Mouse (Mus musculus): ENCODE measurements around the gene Bpifb9b. TPM values are rescaled to one million over a fixed set of nuclear protein-coding genes. Genes with fewer than 3 reads are reported as not detected.
A peak's percentile ranks its signal among the peaks of the same experiment; 100 is the strongest.
"Not testable (repeated sequence)": the region's sequence is repeated elsewhere in the genome, so short reads cannot be mapped to it uniquely, and the experiment has no call there.

The Bpifb9b gene
- polyA plus RNA-seq (2016; fragmentation: Nextera tagmentation; extraction: Ambion mirVana), result not detected in 2 replicates

DNA sequence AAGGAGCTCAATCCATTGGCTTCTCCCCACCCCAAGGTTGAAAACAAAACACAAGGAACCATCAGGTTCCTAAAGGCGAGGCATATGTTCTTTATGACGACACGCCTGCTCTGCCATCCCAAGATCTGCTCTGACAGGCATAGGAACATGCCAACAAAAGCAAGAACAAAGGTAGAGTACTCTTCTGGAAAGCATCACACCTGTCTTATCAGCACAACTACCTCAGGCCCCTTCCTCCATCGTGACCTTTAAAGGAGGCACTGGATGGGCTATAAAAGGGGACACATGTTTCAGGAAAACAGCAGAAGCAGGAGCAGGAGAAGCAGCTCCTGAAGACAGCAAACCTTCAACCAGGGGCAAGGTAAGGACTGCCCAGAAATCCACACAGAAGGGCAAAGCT, at the start of gene Bpifb9b:
TSS of gene Bpifb9b (plus strand) at position 301 of the 400 bp plus-strand sequence.
- 76% methylated on average over 4 of the region's 4 CpGs for WGBS
- not testable (repeated sequence) for DNase-seq (ENCODE audit: low spot score); H3K27me3 ChIP-seq (ENCODE audit: insufficient read depth, poor library complexity, severe bottlenecking)

GRCm38 (mm10) chr2:154257554-154257953, 49.5 kb upstream of the Bpifb9b start, which contains the start of gene Bpifb9a:
TSS of gene Bpifb9a (plus strand) at chr2:154257854.
- not testable (repeated sequence) for H3K4me3 ChIP-seq; H3K36me3 ChIP-seq; H3K9me3 ChIP-seq; H3K27ac ChIP-seq; H3K27me3 ChIP-seq (ENCODE audit: insufficient read depth, poor library complexity, severe bottlenecking); DNase-seq (ENCODE audit: low spot score); H3K4me1 ChIP-seq
- WGBS, result 79% methylated on average over 5 of the region's 5 CpGs

More for the DNA sequence above, at the start of gene Bpifb9b:
- not testable (repeated sequence) for H3K27ac ChIP-seq, H3K9me3 ChIP-seq, H3K4me1 ChIP-seq, H3K4me3 ChIP-seq, H3K36me3 ChIP-seq

- H3K4me3 ChIP-seq; H3K27ac ChIP-seq; H3K4me1 ChIP-seq; H3K36me3 ChIP-seq; DNase-seq (ENCODE audit: low spot score); H3K27me3 ChIP-seq (ENCODE audit: insufficient read depth, poor library complexity, severe bottlenecking); H3K9me3 ChIP-seq: not testable (repeated sequence)
- 51% methylated on average over 3 of the region's 3 CpGs for WGBS
These were observed 42.6 kb upstream of the Bpifb9b start for GRCm38 (mm10) chr2:154264397-154264796.

- H3K27me3 ChIP-seq (ENCODE audit: insufficient read depth, poor library complexity, severe bottlenecking); H3K4me1 ChIP-seq; H3K4me3 ChIP-seq; H3K9me3 ChIP-seq; DNase-seq (ENCODE audit: low spot score); H3K36me3 ChIP-seq; H3K27ac ChIP-seq: not testable (repeated sequence)
- WGBS, result 84% methylated on average over 3 of the region's 3 CpGs
These were observed 15.2 kb upstream of the Bpifb9b start for GRCm38 (mm10) chr2:154291866-154292265.

DNA sequence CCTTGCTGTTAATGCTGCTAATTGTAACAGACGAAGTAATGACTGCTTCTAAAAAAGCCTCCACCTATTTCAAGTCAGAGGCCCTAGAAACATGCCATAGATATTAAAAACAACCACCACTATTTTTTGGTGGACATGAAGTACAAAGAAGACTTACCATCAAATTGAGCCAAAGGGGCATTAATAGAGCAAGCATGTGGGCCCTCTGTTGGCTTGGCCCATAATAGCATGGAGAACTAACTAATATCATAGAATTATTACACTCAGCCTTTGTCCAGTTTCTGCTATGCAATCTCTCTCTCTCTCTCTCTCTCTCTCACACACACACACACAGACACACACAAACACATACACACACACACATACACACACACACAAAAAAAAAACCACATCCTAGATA, 14.2 kb upstream of the Bpifb9b start:
- H3K4me1 ChIP-seq, result no peaks in the 10 kb centered on the region
- DNase-seq (ENCODE audit: low spot score), result no peak
- no peaks in the 10 kb centered on the region for H3K27me3 ChIP-seq (ENCODE audit: insufficient read depth, poor library complexity, severe bottlenecking)
- no peak overlapping the region for H3K4me3 ChIP-seq
- H3K9me3 ChIP-seq, result no peaks in the 10 kb centered on the region
- no peaks in the 10 kb centered on the region for H3K36me3 ChIP-seq
- no peak overlapping the region for H3K27ac ChIP-seq
- 67% methylated on average over 1 of the region's 1 CpGs for WGBS

- 1% methylated on average over 10 of the region's 10 CpGs for WGBS
- H3K27me3 ChIP-seq (ENCODE audit: insufficient read depth, poor library complexity, severe bottlenecking); H3K36me3 ChIP-seq; H3K9me3 ChIP-seq; H3K4me3 ChIP-seq; DNase-seq (ENCODE audit: low spot score); H3K4me1 ChIP-seq; H3K27ac ChIP-seq: not testable (repeated sequence)
These were observed 12.3 kb upstream of the Bpifb9b start for GRCm38 (mm10) chr2:154294746-154295145.

DNA sequence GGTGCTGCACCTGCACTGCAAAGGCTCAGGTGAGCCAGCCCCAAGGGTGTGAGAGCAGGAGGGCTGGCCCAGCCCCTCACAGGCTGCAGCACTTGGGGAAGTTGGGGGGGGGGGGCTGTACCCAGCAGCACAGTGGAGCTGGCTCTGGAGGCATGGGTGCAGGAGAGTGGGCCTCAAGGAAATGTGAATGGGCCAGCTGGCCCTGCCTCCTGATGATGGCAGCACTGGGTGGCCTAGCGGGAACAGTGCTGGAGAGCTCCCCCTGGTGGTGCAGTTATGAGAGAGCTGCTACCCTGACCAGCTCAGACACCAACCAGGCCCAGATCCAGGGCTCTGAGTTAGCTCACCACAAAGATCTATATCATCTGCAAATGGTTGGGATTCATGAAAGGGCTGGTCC, 6.5 kb upstream of the Bpifb9b start:
- Histone ChIP-seq H3K9me3 (no peaks in the 10 kb centered on the region), H3K27ac (no peak overlapping the region), H3K4me1 (peaks cover 8% of the 10 kb centered on the region; the same call in 1 of the 2 replicates), H3K4me3 (no peak overlapping the region), H3K36me3 (no peaks in the 10 kb centered on the region), H3K27me3 (ENCODE audit: insufficient read depth, poor library complexity, severe bottlenecking) (no peaks in the 10 kb centered on the region)
- DNase-seq (ENCODE audit: low spot score), result peak; percentile 81
- 6% methylated on average over 1 of the region's 1 CpGs for WGBS

DNA sequence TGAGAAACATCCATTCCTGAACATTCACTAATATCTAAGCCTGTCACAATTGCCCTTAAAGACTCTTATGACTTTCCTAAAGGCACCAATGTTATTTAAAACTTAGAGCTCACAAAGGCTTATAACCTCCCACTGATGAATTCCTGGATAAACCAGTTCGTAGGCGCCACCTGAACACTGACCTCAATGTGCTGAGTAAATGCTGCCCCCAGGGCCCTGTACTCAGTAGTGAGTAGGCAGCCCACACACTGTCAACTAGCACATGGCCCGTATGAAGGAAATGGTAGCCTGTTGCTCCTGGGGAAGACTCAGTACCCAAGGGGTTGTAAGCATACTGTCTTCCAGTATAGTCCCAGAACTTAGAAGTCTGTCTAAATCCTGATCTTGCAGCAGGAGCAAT, 5.3 kb upstream of the Bpifb9b start:
- no peak for DNase-seq (ENCODE audit: low spot score)
- Histone ChIP-seq H3K4me1 (peaks cover 8% of the 10 kb centered on the region; the same call in 1 of the 2 replicates), H3K27me3 (ENCODE audit: insufficient read depth, poor library complexity, severe bottlenecking) (no peaks in the 10 kb centered on the region), H3K27ac (no peak overlapping the region), H3K36me3 (no peaks in the 10 kb centered on the region), H3K4me3 (no peak overlapping the region), H3K9me3 (no peaks in the 10 kb centered on the region)
- WGBS, result 83% methylated on average over 3 of the region's 3 CpGs

GRCm38 (mm10) chr2:154304604-154305003, 2.4 kb upstream of the Bpifb9b start:
- H3K9me3 ChIP-seq; H3K4me1 ChIP-seq; H3K27ac ChIP-seq; DNase-seq (ENCODE audit: low spot score); H3K36me3 ChIP-seq; H3K27me3 ChIP-seq (ENCODE audit: insufficient read depth, poor library complexity, severe bottlenecking); H3K4me3 ChIP-seq: not testable (repeated sequence)
- 80% methylated on average over 1 of the region's 3 CpGs for WGBS

GRCm38 (mm10) chr2:154313771-154314170, 6.7 kb downstream of the Bpifb9b start:
- not testable (repeated sequence) for H3K27ac ChIP-seq; DNase-seq (ENCODE audit: low spot score)
- 72% methylated on average over 5 of the region's 5 CpGs for WGBS

DNA sequence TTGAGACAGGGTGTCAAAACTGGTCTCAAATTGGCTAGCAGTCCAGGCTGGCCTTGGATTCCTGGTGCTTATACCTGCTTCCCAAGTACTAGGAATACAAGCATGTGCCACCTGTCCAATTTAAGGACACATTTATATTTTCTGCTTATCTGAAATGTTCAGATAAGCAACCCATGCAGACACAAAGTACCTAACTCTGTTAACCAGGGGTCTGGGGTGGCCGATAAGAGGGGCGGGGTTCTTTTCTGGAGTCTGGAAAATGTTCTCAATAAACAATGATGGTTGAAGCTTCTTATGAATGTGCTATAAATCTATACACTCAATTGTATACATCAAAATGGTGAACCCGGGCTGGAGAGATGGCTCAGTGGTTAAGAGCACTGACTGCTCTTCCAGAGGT, 19.8 kb downstream of the Bpifb9b start:
- no peak for DNase-seq (ENCODE audit: low spot score)
- 73% methylated on average over 3 of the region's 3 CpGs for WGBS

More at GRCm38 (mm10) chr2:154313771-154314170, 6.7 kb downstream of the Bpifb9b start:
- H3K9me3 ChIP-seq; H3K4me1 ChIP-seq; H3K36me3 ChIP-seq; H3K27me3 ChIP-seq (ENCODE audit: insufficient read depth, poor library complexity, severe bottlenecking); H3K4me3 ChIP-seq: not testable (repeated sequence)

GRCm38 (mm10) chr2:154335572-154335971, 28.5 kb downstream of the Bpifb9b start:
- Histone ChIP-seq H3K36me3 (peaks cover 14% of the 10 kb centered on the region), H3K4me3 (no peak overlapping the region), H3K9me3 (no peaks in the 10 kb centered on the region), H3K4me1 (no peaks in the 10 kb centered on the region), H3K27me3 (ENCODE audit: insufficient read depth, poor library complexity, severe bottlenecking) (no peaks in the 10 kb centered on the region), H3K27ac (no peak overlapping the region)
- 72% methylated on average over 4 of the region's 4 CpGs for WGBS
- peak; percentile 74 for DNase-seq (ENCODE audit: low spot score)

More for the DNA sequence above, 19.8 kb downstream of the Bpifb9b start:
- H3K27ac ChIP-seq, result no peak overlapping the region
- no peaks in the 10 kb centered on the region for H3K36me3 ChIP-seq
- H3K27me3 ChIP-seq (ENCODE audit: insufficient read depth, poor library complexity, severe bottlenecking), result no peaks in the 10 kb centered on the region
- no peaks in the 10 kb centered on the region for H3K9me3 ChIP-seq
- no peak overlapping the region for H3K4me3 ChIP-seq
- no peaks in the 10 kb centered on the region for H3K4me1 ChIP-seq

DNA sequence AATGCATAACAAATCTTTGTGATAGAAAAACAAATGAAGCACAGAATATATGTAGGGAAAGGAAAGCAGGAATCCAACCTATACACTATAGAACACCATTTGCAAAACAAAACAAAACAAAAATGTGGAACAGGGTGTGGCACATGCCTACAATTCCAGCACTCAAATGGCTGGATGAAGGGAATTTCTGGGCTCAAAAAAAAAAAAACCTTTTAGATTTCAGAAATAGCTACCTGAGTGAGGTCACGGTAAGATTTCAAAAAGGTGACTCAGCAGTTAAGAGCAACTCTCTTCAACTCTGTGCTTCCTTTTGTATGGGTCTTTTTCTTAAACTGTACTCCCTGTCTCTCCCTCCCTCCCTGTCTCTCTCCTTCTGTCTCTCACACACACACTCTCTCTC, 31.1 kb downstream of the Bpifb9b start:
- Histone ChIP-seq H3K4me3 (no peak overlapping the region), H3K4me1 (no peaks in the 10 kb centered on the region), H3K27me3 (ENCODE audit: insufficient read depth, poor library complexity, severe bottlenecking) (no peaks in the 10 kb centered on the region), H3K9me3 (no peaks in the 10 kb centered on the region), H3K27ac (no peak overlapping the region), H3K36me3 (peaks cover 36% of the 10 kb centered on the region)
- 64% methylated on average over 1 of the region's 1 CpGs for WGBS
- no peak for DNase-seq (ENCODE audit: low spot score)

GRCm38 (mm10) chr2:154339356-154339755, 32.3 kb downstream of the Bpifb9b start:
- no peaks in the 10 kb centered on the region for H3K27me3 ChIP-seq (ENCODE audit: insufficient read depth, poor library complexity, severe bottlenecking)
- peaks cover 41% of the 10 kb centered on the region for H3K36me3 ChIP-seq
- no peaks in the 10 kb centered on the region for H3K4me1 ChIP-seq
- 62% methylated on average over 2 of the region's 2 CpGs for WGBS
- no peak for DNase-seq (ENCODE audit: low spot score)
- no peaks in the 10 kb centered on the region for H3K9me3 ChIP-seq
- H3K4me3 ChIP-seq, result no peak overlapping the region
- H3K27ac ChIP-seq, result no peak overlapping the region
